Mouse (Mus musculus): ENCODE data around the gene Sdhc.
"Not testable (repeated sequence)": the region's sequence is repeated elsewhere in the genome, so short reads cannot be mapped to it uniquely, and the experiment has no call there.

The Sdhc gene

GRCm38 (mm10) chr1:171169913-171170312 is 19.5 kb upstream of the Sdhc start:
- no peak for DNase-seq (ENCODE audit: extremely low read depth, low read depth, low spot score)

GRCm38 (mm10) chr1:171168906-171169305 is 18.5 kb upstream of the Sdhc start:
- no peak for DNase-seq (ENCODE audit: extremely low read depth, low read depth, low spot score)

- no peak for DNase-seq (ENCODE audit: extremely low read depth, low read depth, low spot score)
Observed at GRCm38 (mm10) chr1:171165629-171166345, 15.4 kb upstream of the Sdhc start.

- no peak for DNase-seq (ENCODE audit: extremely low read depth, low read depth, low spot score)
Observed at GRCm38 (mm10) chr1:171164258-171164657, 13.9 kb upstream of the Sdhc start.

- no peak for DNase-seq (ENCODE audit: extremely low read depth, low read depth, low spot score)
Observed at GRCm38 (mm10) chr1:171162526-171162925, 12.1 kb upstream of the Sdhc start.

GRCm38 (mm10) chr1:171159485-171159975 is 9.1 kb upstream of the Sdhc start:
- DNase-seq (ENCODE audit: extremely low read depth, low read depth, low spot score): no peak

- DNase-seq (ENCODE audit: extremely low read depth, low read depth, low spot score): no peak
Observed at GRCm38 (mm10) chr1:171157965-171158364, 7.6 kb upstream of the Sdhc start.

GRCm38 (mm10) chr1:171156644-171157043 is 6.2 kb upstream of the Sdhc start:
- DNase-seq (ENCODE audit: extremely low read depth, low read depth, low spot score): no peak

GRCm38 (mm10) chr1:171151966-171152365 is 1.6 kb upstream of the Sdhc start:
- DNase-seq (ENCODE audit: extremely low read depth, low read depth, low spot score): no peak

GRCm38 (mm10) chr1:171150838-171151391 is 512 bp upstream of the Sdhc start:
- DNase-seq (ENCODE audit: extremely low read depth, low read depth, low spot score): no peak

- not testable (repeated sequence) for DNase-seq (ENCODE audit: extremely low read depth, low read depth, low spot score)
Observed at GRCm38 (mm10) chr1:171142981-171143380, 7.4 kb downstream of the Sdhc start.

- not testable (repeated sequence) for DNase-seq (ENCODE audit: extremely low read depth, low read depth, low spot score)
Observed at GRCm38 (mm10) chr1:171137486-171138155, 12.8 kb downstream of the Sdhc start.

- DNase-seq (ENCODE audit: extremely low read depth, low read depth, low spot score): no peak
Observed at GRCm38 (mm10) chr1:171135600-171135999, 14.8 kb downstream of the Sdhc start.

GRCm38 (mm10) chr1:171130971-171131370 is 19.4 kb downstream of the Sdhc start:
- DNase-seq (ENCODE audit: extremely low read depth, low read depth, low spot score): no peak

- no peak for DNase-seq (ENCODE audit: extremely low read depth, low read depth, low spot score)
Observed at GRCm38 (mm10) chr1:171129251-171129650, 21.2 kb downstream of the Sdhc start.

- no peak for DNase-seq (ENCODE audit: extremely low read depth, low read depth, low spot score)
Observed at GRCm38 (mm10) chr1:171124398-171124797, 26.0 kb downstream of the Sdhc start.

- DNase-seq (ENCODE audit: extremely low read depth, low read depth, low spot score): no peak
Observed at GRCm38 (mm10) chr1:171122932-171123331, 27.5 kb downstream of the Sdhc start.

GRCm38 (mm10) chr1:171121839-171122238 is 28.6 kb downstream of the Sdhc start:
- DNase-seq (ENCODE audit: extremely low read depth, low read depth, low spot score): no peak

GRCm38 (mm10) chr1:171120893-171121292 is 29.5 kb downstream of the Sdhc start:
- DNase-seq (ENCODE audit: extremely low read depth, low read depth, low spot score): no peak

- DNase-seq (ENCODE audit: extremely low read depth, low read depth, low spot score): no peak
Observed at GRCm38 (mm10) chr1:171119405-171119804, 31.0 kb downstream of the Sdhc start.

GRCm38 (mm10) chr1:171118996-171119395 is 31.4 kb downstream of the Sdhc start:
- no peak for DNase-seq (ENCODE audit: extremely low read depth, low read depth, low spot score)

- DNase-seq (ENCODE audit: extremely low read depth, low read depth, low spot score): no peak
Observed at GRCm38 (mm10) chr1:171118269-171118684, 32.1 kb downstream of the Sdhc start.
